Mouse (Mus musculus): ENCODE data around the gene 6430531B16Rik.

- TF ChIP-seq POLR2A (IDR thresholded peaks at IDR 0.05; ENCODE audit: low read depth, low read length) (no peak), CTCF (conservative IDR thresholded peaks at IDR 0.05; ENCODE audit: insufficient read depth, insufficient read length, low read depth, low read length) (no peak)
Observed at GRCm38 (mm10) chr7:139990864-139991394, 12.4 kb upstream of the 6430531B16Rik start.

Data from kidney, adult 2 months (tissue).